In the genomic region with DNA sequence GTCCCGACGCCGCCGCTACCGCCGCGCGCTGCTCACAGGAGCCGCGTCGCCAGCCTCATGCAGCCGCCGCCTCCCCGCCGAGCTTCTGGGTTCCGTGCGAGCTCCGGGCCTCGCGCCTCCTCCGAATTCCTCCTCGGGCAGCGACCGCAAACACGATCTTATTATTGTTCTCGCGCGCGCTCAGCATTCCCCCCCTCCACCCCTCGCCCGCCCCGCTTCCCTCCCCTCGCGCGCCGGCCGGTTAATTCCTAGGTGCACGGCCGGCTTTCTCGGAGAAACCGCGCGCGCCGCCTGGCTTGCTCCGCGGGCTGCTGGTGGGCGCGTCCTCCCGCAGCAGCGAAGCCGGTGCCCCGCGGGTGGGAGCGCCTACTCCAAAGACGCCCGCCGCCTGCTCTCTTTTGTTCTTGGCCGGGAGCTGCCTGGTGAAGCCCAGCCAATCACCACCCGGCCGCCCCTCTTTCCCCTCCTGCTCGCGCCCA, we compare ENCODE assay signal across 8 mouse cellular contexts. TPM values are rescaled to one million over a fixed set of nuclear protein-coding genes. Genes with fewer than 3 reads are reported as not detected.
DNase-seq lines count a peak whose midpoint lies in the region; ATAC-seq and TF ChIP-seq lines count a peak whose summit lies in the region.

A gene (minus strand): TSS at position 207 of the 479 bp plus-strand sequence.

- H3K4me1 ChIP-seq in hindbrain, embryonic 11.5 days (replicated peaks; ENCODE audit: control insufficient read depth, insufficient read depth, low read length): 0 out of 2 replicates have a peak, but pooled peaks cover 2% of the 10 kb centered on the region
- H3K4me1 ChIP-seq in lung, embryonic 14.5 days (ENCODE audit: insufficient read depth): peaks cover 6% of the 10 kb centered on the region; the same call in 1 of the 2 replicates

- H3K9ac ChIP-seq in hindbrain, embryonic 11.5 days (ENCODE audit: low read depth, low read length): peak within 1 kb of the TSS; percentile 99
- H3K9ac ChIP-seq in lung, embryonic 14.5 days: peak within 1 kb of the TSS; percentile 87

- H3K27me3 ChIP-seq in Patski: no peaks in the 10 kb centered on the region
- H3K27me3 ChIP-seq in hindbrain, embryonic 11.5 days (ENCODE audit: control insufficient read depth, insufficient read depth, low read length): no peaks in the 10 kb centered on the region
- H3K27me3 ChIP-seq in lung, embryonic 14.5 days (ENCODE audit: insufficient read depth, low read length): peaks cover 27% of the 10 kb centered on the region

- H3K9me3 ChIP-seq in hindbrain, embryonic 11.5 days (ENCODE audit: control insufficient read depth, low read length): no peaks in the 10 kb centered on the region
- no peaks in the 10 kb centered on the region for H3K9me3 ChIP-seq in lung, embryonic 14.5 days (ENCODE audit: low read depth, low read length)

- POLR2A ChIA-PET in Patski (lab: Charles Lee): interaction anchor here (1.3 kb wide), 1 partner anchor 9 kb away, joined by 4 read pairs; no protein-coding TSS in a partner anchor

- peak within 1 kb of the TSS; percentile 96 for H3K4me3 ChIP-seq in hindbrain, embryonic 11.5 days (ENCODE audit: low read depth, low read length)
- peak within 1 kb of the TSS; percentile 74 for H3K4me3 ChIP-seq in lung, embryonic 14.5 days (ENCODE audit: low read depth, low read length)

- peak; percentile 77 for ATAC-seq in Patski
- ATAC-seq in hindbrain, embryonic 11.5 days (ENCODE audit: low FRiP score): peak; percentile 92
- ATAC-seq in lung, embryonic 14.5 days (ENCODE audit: insufficient read depth): peak; percentile 84

- no peak for TF ChIP-seq CTCF in Patski (IDR thresholded peaks at IDR 0.05)
- TF ChIP-seq CTCF in lung, embryonic 14.5 days (IDR thresholded peaks at IDR 0.05; ENCODE audit: low read depth): no peak

- H3K27ac ChIP-seq in hindbrain, embryonic 11.5 days (ENCODE audit: low read depth, low read length): peak within 1 kb of the TSS; percentile 97
- H3K27ac ChIP-seq in lung, embryonic 14.5 days (ENCODE audit: low read depth): peak within 1 kb of the TSS; percentile 82

- DNase-seq in Patski (ENCODE audit: low read depth, low spot score): no peak
- DNase-seq in cerebellum, adult 9-10 months: peak; percentile 82
- DNase-seq in frontal cortex, postnatal 10 days (ENCODE audit: low spot score in 2 of 2): peak; percentile 78 to 82
- DNase-seq in hindbrain, embryonic 11.5 days (ENCODE audit: low spot score): peak; percentile 90
- DNase-seq in layer of hippocampus, adult 9-11 months: peak; percentile 82
- DNase-seq in lung, embryonic 14.5 days: peak; percentile 86
- peak; percentile 96 for DNase-seq in retina, postnatal 1 day
- DNase-seq in urinary bladder, postnatal 14 days (ENCODE audit: low spot score): peak; percentile 79

- no peaks in the 10 kb centered on the region for H3K36me3 ChIP-seq in hindbrain, embryonic 11.5 days (ENCODE audit: control insufficient read depth, insufficient read depth, low read length)
- H3K36me3 ChIP-seq in lung, embryonic 14.5 days (ENCODE audit: insufficient read depth): no peaks in the 10 kb centered on the region

- in situ Hi-C loops in Patski (cut with MboI; ENCODE audit: low pct_unique_long_range_greater_than_20kb): loop anchor here (5.0 to 25.0 kb wide), 2 partner anchors 62 to 147 kb away; a partner anchor contains a TSS

- WGBS in hindbrain, embryonic 11.5 days: 0% methylated on average over 54 of the region's 63 CpGs
- under 1% methylated on average over 51 of the region's 63 CpGs for WGBS in lung, embryonic 14.5 days

- CTCF ChIA-PET in Patski (lab: Charles Lee): interaction anchor here (1.3 kb wide), 1 partner anchor 9 kb away, joined by 5 read pairs; no protein-coding TSS in a partner anchor

- H3K4me2 ChIP-seq in hindbrain, embryonic 11.5 days (replicated peaks; ENCODE audit: low read depth, low read length): peak within 1 kb of the TSS; percentile 72
- peak within 1 kb of the TSS; percentile 78 for H3K4me2 ChIP-seq in lung, embryonic 14.5 days

RNA-seq across cellular contexts. Expression of the gene that starts here (rescaled TPM):
- 19.5 TPM for polyA plus RNA-seq in Patski (2021)
- polyA plus RNA-seq in hindbrain, embryonic 11.5 days (2014; fragmentation: Nextera tagmentation; extraction: Ambion mirVana): 41.6 and 46.6 TPM in 2 replicates
- 13.5 and 14.4 TPM in 2 replicates for polyA plus RNA-seq in lung, embryonic 14.5 days (2014; fragmentation: Nextera tagmentation; extraction: Ambion mirVana)
